Mouse (Mus musculus): ENCODE data around the gene Spopl. TPM values are rescaled to one million over a fixed set of nuclear protein-coding genes. Genes with fewer than 3 reads are reported as not detected.
A peak's percentile ranks its signal among the peaks of the same experiment; 100 is the strongest.
"Not testable (repeated sequence)": the region's sequence is repeated elsewhere in the genome, so short reads cannot be mapped to it uniquely, and the experiment has no call there.

Spopl gene
- polyA plus RNA-seq (2012; rRNA removed): 0.56 and 1.5 TPM in 2 replicates

- Histone ChIP-seq H3K4me3 (ENCODE audit: low read depth, low read length) (peak within 1 kb of the TSS; percentile 99), H3K27me3 (ENCODE audit: control insufficient read depth, insufficient read depth, low read length) (no peaks in the 10 kb centered on the region), H3K4me1 (ENCODE audit: control insufficient read depth, insufficient read depth, insufficient read length, low read length) (no peaks in the 10 kb centered on the region), H3K36me3 (ENCODE audit: control insufficient read depth, insufficient read depth, low read length) (no peaks in the 10 kb centered on the region; the same call in 1 of the 2 replicates), H3K27ac (ENCODE audit: insufficient read depth, low read depth, low read length) (peak within 1 kb of the TSS; percentile 62)
- no peak for TF ChIP-seq CTCF (IDR thresholded peaks at IDR 0.05; ENCODE audit: extremely low read depth, insufficient read length, insufficient replicate concordance, low read depth, low read length)
- TF ChIP-seq POLR2A (IDR thresholded peaks at IDR 0.05; ENCODE audit: low read depth, low read length): peak; percentile 58; the same call in 1 of the 2 replicates
- WGBS: 1% methylated on average over 58 of the region's 58 CpGs
These were observed at the start of gene Spopl for GRCm38 (mm10) chr2:23571302-23572156. Spopl (minus strand) TSS chr2:23572106.

- H3K27me3 ChIP-seq (ENCODE audit: control insufficient read depth, insufficient read depth, low read length): no peaks in the 10 kb centered on the region
- H3K4me1 ChIP-seq (ENCODE audit: control insufficient read depth, insufficient read depth, insufficient read length, low read length): no peaks in the 10 kb centered on the region
- TF ChIP-seq POLR2A (IDR thresholded peaks at IDR 0.05; ENCODE audit: low read depth, low read length) (no peak), CTCF (IDR thresholded peaks at IDR 0.05; ENCODE audit: extremely low read depth, insufficient read length, insufficient replicate concordance, low read depth, low read length) (no peak)
- H3K36me3 ChIP-seq (ENCODE audit: control insufficient read depth, insufficient read depth, low read length): no peaks in the 10 kb centered on the region
- no peak overlapping the region for H3K27ac ChIP-seq (ENCODE audit: insufficient read depth, low read depth, low read length)
- no peak overlapping the region for H3K4me3 ChIP-seq (ENCODE audit: low read depth, low read length)
These were observed 48.2 kb upstream of the Spopl start for GRCm38 (mm10) chr2:23620128-23620527.

- H3K4me3 ChIP-seq (ENCODE audit: low read depth, low read length): no peak overlapping the region
- H3K27me3 ChIP-seq (ENCODE audit: control insufficient read depth, insufficient read depth, low read length): no peaks in the 10 kb centered on the region
- no peak overlapping the region for H3K27ac ChIP-seq (ENCODE audit: insufficient read depth, low read depth, low read length)
- no peak for TF ChIP-seq POLR2A (IDR thresholded peaks at IDR 0.05; ENCODE audit: low read depth, low read length)
- no peak for TF ChIP-seq CTCF (IDR thresholded peaks at IDR 0.05; ENCODE audit: extremely low read depth, insufficient read length, insufficient replicate concordance, low read depth, low read length)
- H3K4me1 ChIP-seq (ENCODE audit: control insufficient read depth, insufficient read depth, insufficient read length, low read length): no peaks in the 10 kb centered on the region
- no peaks in the 10 kb centered on the region for H3K36me3 ChIP-seq (ENCODE audit: control insufficient read depth, insufficient read depth, low read length)
These were observed 46.1 kb upstream of the Spopl start for GRCm38 (mm10) chr2:23617989-23618388.

- H3K4me1 ChIP-seq (ENCODE audit: control insufficient read depth, insufficient read depth, insufficient read length, low read length): no peaks in the 10 kb centered on the region
- no peak overlapping the region for H3K4me3 ChIP-seq (ENCODE audit: low read depth, low read length)
- no peaks in the 10 kb centered on the region for H3K27me3 ChIP-seq (ENCODE audit: control insufficient read depth, insufficient read depth, low read length)
- no peaks in the 10 kb centered on the region for H3K36me3 ChIP-seq (ENCODE audit: control insufficient read depth, insufficient read depth, low read length)
- H3K27ac ChIP-seq (ENCODE audit: insufficient read depth, low read depth, low read length): no peak overlapping the region
- TF ChIP-seq CTCF (IDR thresholded peaks at IDR 0.05; ENCODE audit: extremely low read depth, insufficient read length, insufficient replicate concordance, low read depth, low read length) (no peak), POLR2A (IDR thresholded peaks at IDR 0.05; ENCODE audit: low read depth, low read length) (no peak)
These were observed 33.5 kb upstream of the Spopl start for GRCm38 (mm10) chr2:23605391-23605790.

GRCm38 (mm10) chr2:23588769-23589168 lies 16.9 kb upstream of the Spopl start:
- 36% methylated on average over 2 of the region's 2 CpGs for WGBS
- Histone ChIP-seq H3K4me3 (ENCODE audit: low read depth, low read length) (no peak overlapping the region), H3K27ac (ENCODE audit: insufficient read depth, low read depth, low read length) (no peak overlapping the region), H3K27me3 (ENCODE audit: control insufficient read depth, insufficient read depth, low read length) (no peaks in the 10 kb centered on the region), H3K4me1 (ENCODE audit: control insufficient read depth, insufficient read depth, insufficient read length, low read length) (no peaks in the 10 kb centered on the region), H3K36me3 (ENCODE audit: control insufficient read depth, insufficient read depth, low read length) (no peaks in the 10 kb centered on the region)
- TF ChIP-seq CTCF (IDR thresholded peaks at IDR 0.05; ENCODE audit: extremely low read depth, insufficient read length, insufficient replicate concordance, low read depth, low read length) (no peak), POLR2A (IDR thresholded peaks at IDR 0.05; ENCODE audit: low read depth, low read length) (no peak)

- not testable (repeated sequence) for H3K36me3 ChIP-seq (ENCODE audit: control insufficient read depth, insufficient read depth, low read length); H3K27ac ChIP-seq (ENCODE audit: insufficient read depth, low read depth, low read length); H3K27me3 ChIP-seq (ENCODE audit: control insufficient read depth, insufficient read depth, low read length); H3K4me1 ChIP-seq (ENCODE audit: control insufficient read depth, insufficient read depth, insufficient read length, low read length)
- peak overlapping the region; percentile 99 for H3K4me3 ChIP-seq (ENCODE audit: low read depth, low read length)
- WGBS: 12% methylated on average over 4 of the region's 4 CpGs
These were observed 239 bp upstream of the Spopl start for GRCm38 (mm10) chr2:23572157-23572532.

GRCm38 (mm10) chr2:23570563-23570962 lies 1.3 kb downstream of the Spopl start:
- no peak overlapping the region for H3K4me3 ChIP-seq (ENCODE audit: low read depth, low read length)
- 36% methylated on average over 4 of the region's 4 CpGs for WGBS
- H3K36me3 ChIP-seq (ENCODE audit: control insufficient read depth, insufficient read depth, low read length): no peaks in the 10 kb centered on the region; the same call in 1 of the 2 replicates
- H3K27me3 ChIP-seq (ENCODE audit: control insufficient read depth, insufficient read depth, low read length): no peaks in the 10 kb centered on the region
- no peak overlapping the region for H3K27ac ChIP-seq (ENCODE audit: insufficient read depth, low read depth, low read length)
- H3K4me1 ChIP-seq (ENCODE audit: control insufficient read depth, insufficient read depth, insufficient read length, low read length): no peaks in the 10 kb centered on the region
- TF ChIP-seq POLR2A (IDR thresholded peaks at IDR 0.05; ENCODE audit: low read depth, low read length): no peak
- no peak for TF ChIP-seq CTCF (IDR thresholded peaks at IDR 0.05; ENCODE audit: extremely low read depth, insufficient read length, insufficient replicate concordance, low read depth, low read length)
